Mouse (Mus musculus) C2C12 (cell line): Measurements from ENCODE around the gene Ktn1.

ENCODE experiments used
- CTCF ChIP-seq: IDR thresholded peaks from one replicate; pipeline ENCODE4 v1.5.1; 2011; ENCODE audit not compliant: control insufficient read depth, insufficient read depth, insufficient read length
- FOSL1 ChIP-seq: IDR thresholded peaks from one replicate; pipeline ENCODE4 v1.8.0; 2011; ENCODE audit warnings: mild to moderate bottlenecking, low read length; ENCODE audit not compliant: poor library complexity, insufficient read depth, severe bottlenecking
- MAX ChIP-seq: IDR thresholded peaks from one replicate; pipeline ENCODE4 v1.6.1; 2011; ENCODE audit warnings: mild to moderate bottlenecking, control low read depth

DNA sequence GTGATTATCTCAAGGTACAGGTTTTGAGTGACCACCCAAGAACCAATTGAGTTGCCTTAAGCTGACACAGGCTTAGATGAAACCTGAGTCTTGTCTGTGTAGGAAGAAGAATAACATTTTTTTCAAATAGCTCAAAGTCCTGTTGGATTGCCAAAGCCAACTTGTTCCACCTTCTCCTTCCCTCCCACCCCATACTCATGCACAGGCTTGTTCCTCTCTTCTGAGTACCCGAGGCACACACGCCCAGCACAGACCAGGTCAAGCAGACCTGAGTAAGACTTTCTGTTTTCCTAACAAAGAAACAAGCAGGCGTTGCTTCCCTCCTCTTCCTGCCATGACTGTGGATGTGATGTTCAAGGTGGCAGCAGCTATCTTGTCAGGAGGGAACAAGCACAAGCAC, 23.4 kb upstream of the Ktn1 start:
- TF ChIP-seq FOSL1 (no peak), MAX (no peak), CTCF (no peak)
